Mouse (Mus musculus) kidney, embryonic 16.5 days (tissue): ENCODE measurements around the gene Elovl7. TPM values are rescaled to one million over a fixed set of nuclear protein-coding genes. Genes with fewer than 3 reads are reported as not detected.

Experiments used
- ATAC-seq: fragments of 200-750 bp; cut with Nextera tagmentation; 2 replicates; pipeline ENCODE4 v1.8.0; 2017; ENCODE audit warnings: moderate TSS enrichment; ENCODE audit not compliant: low FRiP score, low TSS enrichment
- H3K27ac ChIP-seq: fragments of 300-500 bp; sonication (generic); 2 replicates; pipeline ENCODE4 v1.5.1; 2014; ENCODE audit warnings: low read length
- H3K27me3 ChIP-seq: fragments of 300-500 bp; sonication (generic); 2 replicates; pipeline ENCODE4 v1.6.1; 2014; ENCODE audit warnings: low read length, control low read depth, mixed read lengths; ENCODE audit not compliant: insufficient read depth
- H3K36me3 ChIP-seq: fragments of 300-500 bp; sonication (generic); 2 replicates; pipeline ENCODE4 v1.6.1; 2014; ENCODE audit warnings: low read length, control low read depth, mixed read lengths; ENCODE audit not compliant: insufficient read depth
- H3K4me1 ChIP-seq: fragments of 300-500 bp; sonication (generic); 2 replicates; pipeline ENCODE4 v1.6.1; 2014; ENCODE audit warnings: low read length, control low read depth, mixed read lengths; ENCODE audit not compliant: insufficient read depth
- H3K4me2 ChIP-seq: fragments of 300-500 bp; sonication (generic); replicated peaks from 2 replicates; pipeline ENCODE4 v1.6.1; 2014; ENCODE audit warnings: low read depth, low read length
- H3K4me3 ChIP-seq: fragments of 300-500 bp; sonication (generic); 2 replicates; pipeline ENCODE4 v1.5.1; 2014; ENCODE audit warnings: mild to moderate bottlenecking, low read length
- H3K9ac ChIP-seq: fragments of 300-500 bp; sonication (generic); replicated peaks from 2 replicates; pipeline ENCODE4 v1.6.1; 2014; ENCODE audit warnings: low read length
- H3K9me3 ChIP-seq: fragments of 300-500 bp; sonication (generic); 2 replicates; pipeline ENCODE4 v1.6.1; 2016; ENCODE audit warnings: low read length, control low read depth
- WGBS: fragments of 180-500 bp; shearing (Covaris S2); extraction: QIAGEN DNeasy Blood & Tissue Kit; methylation state at CpG from one replicate; pipeline ENCODE4 v1.1.7; 2014; 5-methylcytosine and 5-hydroxymethylcytosine counted together
- polyA plus RNA-seq: library from polyadenylated mRNA; unstranded; fragments of >200 nt; fragmentation: Nextera tagmentation; extraction: Ambion mirVana; gene quantifications from 2 replicates; pipeline ENCODE4 v1.2.1, GENCODE M21; 2015

The Elovl7 gene
- polyA plus RNA-seq, 1 experiment from 2014 or later, result 22.0 TPM

DNA sequence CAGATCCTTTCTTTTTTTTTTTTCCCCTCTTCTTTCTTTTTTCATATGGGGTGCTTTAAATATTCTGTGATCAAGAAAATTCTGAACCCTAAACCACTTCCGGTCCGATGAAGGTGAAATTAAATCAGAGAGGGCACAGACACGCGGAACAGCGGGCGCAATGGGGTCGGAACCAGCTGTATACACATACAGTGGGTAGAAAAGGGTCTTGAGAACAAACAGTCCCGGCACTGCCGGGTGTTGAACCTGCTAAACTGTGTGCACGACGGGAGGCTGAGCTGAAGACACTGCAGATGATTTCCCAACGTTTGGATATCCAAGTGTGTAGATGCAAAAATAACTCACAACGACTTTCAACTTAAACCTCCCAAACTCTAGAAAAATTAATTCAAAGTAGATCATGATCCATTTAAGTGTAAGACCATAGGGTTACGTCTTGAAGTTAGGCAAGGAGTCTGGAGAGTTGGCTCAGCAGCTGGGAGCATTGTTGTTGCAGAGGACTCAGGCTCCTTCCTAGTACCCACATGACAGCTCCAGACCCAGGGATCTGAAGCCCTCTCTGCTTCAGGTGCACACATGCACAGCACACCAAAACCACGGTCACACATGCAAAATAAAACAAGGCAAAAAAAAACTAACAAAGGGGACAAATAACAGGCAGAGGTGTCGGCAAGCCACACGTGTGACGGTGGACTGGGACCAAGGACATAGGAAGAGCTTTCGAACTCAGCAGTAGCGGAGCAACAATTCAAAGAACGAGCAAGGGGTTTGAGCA lies 114.4 kb downstream of the Elovl7 start:
- no peak for ATAC-seq
- Histone ChIP-seq H3K4me2 (no peak overlapping the region), H3K27me3 (no peaks in the 10 kb centered on the region), H3K9ac (no peak overlapping the region), H3K9me3 (no peaks in the 10 kb centered on the region), H3K4me3 (no peak overlapping the region), H3K4me1 (no peaks in the 10 kb centered on the region), H3K36me3 (0 out of 2 replicates have a peak, but pooled peaks cover 9% of the 10 kb centered on the region), H3K27ac (no peak overlapping the region)
- WGBS, result 85% methylated on average over 21 of the region's 21 CpGs

DNA sequence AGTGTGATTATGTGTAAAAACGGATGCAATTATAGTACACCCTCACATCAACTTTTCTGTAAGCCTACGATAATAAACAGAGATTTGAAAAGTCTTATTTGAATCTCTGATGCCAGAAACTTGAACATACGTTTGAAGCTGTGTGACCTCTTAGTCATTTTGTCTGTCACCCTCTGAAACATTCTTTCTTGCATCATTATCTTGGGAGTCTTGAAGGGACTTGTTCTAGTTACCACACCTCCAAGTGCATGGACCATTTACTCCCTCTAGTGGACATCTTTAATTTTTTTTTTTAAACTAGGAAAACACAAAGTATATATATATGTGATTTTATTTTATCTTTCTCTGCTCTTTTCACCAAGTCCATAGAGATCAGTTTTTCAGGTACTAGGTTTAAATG lies 115.5 kb downstream of the Elovl7 start:
- Histone ChIP-seq H3K4me3 (no peak overlapping the region), H3K27me3 (no peaks in the 10 kb centered on the region), H3K36me3 (0 out of 2 replicates have a peak, but pooled peaks cover 6% of the 10 kb centered on the region), H3K9ac (no peak overlapping the region), H3K4me2 (no peak overlapping the region), H3K9me3 (no peaks in the 10 kb centered on the region), H3K27ac (no peak overlapping the region), H3K4me1 (no peaks in the 10 kb centered on the region)
- WGBS, result 67% methylated on average over 3 of the region's 3 CpGs
- ATAC-seq, result no peak

Other genes with a start within 250 kb of the Elovl7 start
- 80.5 and 84.7 TPM in 2 replicates for gene Smim15, start 170.0 kb upstream of the Elovl7 start, polyA plus RNA-seq
- gene Ndufaf2, start 55.8 kb upstream of the Elovl7 start, polyA plus RNA-seq, result 72.0 and 72.6 TPM in 2 replicates
- gene Ercc8, start 55.7 kb upstream of the Elovl7 start, polyA plus RNA-seq, result 15.4 and 16.7 TPM in 2 replicates
- gene Depdc1b, start 101.9 kb downstream of the Elovl7 start, polyA plus RNA-seq, result 12.7 and 15.1 TPM in 2 replicates
- gene Pde4d, start 235.5 kb downstream of the Elovl7 start, polyA plus RNA-seq, result 11.1 and 14.4 TPM in 2 replicates